Mouse (Mus musculus): ENCODE measurements around the gene Lrrc66.

Lrrc66 gene

DNA sequence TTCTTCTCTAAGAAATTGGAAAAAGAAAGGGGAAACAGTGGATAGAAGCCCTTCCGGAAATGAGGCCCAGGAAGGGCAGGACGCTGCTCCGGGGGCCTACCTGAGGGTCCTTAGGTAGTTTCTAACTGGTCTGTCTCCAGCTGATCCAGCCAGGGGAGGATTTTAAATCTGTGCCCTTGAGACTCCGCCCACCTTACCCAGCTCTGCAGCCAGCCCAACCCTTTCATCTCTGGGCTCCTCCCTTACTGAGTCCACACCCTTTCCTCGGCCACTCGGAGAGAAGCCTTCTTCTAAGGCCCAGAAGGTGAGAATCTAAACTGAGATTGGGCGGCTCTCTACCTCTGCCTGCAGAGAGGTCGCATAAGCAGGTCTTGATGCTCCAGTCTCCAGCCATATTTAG is at the start of gene Lrrc66:
Gene Lrrc66, minus strand, starts transcription at position 236 of the 400 bp plus-strand sequence.
- DNase-seq (ENCODE audit: low spot score) = no peak

DNA sequence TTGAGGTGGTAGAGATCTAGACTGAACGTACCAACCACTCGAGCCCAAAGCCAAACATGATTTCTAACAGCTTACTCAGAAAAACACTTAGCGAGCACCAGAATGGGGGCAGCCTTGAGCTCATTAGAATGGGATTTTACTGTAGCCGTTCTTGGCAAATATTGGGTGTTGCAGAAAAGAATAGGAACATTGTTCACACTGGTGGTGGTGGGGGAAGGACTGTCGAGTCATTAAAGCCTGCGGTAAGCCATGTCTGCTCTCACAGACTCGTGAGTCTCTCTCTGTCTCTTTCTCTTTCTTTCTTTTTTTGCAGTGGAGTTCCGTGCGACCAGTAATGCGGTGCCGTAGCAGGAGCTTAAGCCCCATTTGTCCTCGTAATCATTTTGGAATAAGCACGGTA is 44.3 kb upstream of the Lrrc66 start:
- no peak for DNase-seq (ENCODE audit: low spot score)

DNA sequence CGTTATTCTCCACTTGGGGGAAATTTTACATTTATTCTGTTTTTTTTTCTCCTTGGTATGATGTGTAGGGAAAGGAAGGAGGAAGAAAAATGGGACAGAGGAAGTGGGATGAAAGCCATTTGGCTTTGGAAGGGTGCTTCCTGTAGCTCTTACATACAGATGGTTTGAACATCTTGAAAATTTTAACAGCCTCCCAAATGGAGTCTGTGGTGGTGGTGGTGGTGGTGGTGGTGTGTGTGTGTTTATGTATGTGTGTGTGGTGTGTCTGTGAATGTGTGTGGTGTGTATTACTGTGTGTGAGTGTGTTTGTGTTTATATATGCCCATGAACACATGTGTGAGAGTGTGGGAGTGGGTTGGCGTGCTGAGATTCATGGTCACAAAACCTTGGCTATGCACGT is 43.3 kb upstream of the Lrrc66 start:
- DNase-seq (ENCODE audit: low spot score) = no peak

DNA sequence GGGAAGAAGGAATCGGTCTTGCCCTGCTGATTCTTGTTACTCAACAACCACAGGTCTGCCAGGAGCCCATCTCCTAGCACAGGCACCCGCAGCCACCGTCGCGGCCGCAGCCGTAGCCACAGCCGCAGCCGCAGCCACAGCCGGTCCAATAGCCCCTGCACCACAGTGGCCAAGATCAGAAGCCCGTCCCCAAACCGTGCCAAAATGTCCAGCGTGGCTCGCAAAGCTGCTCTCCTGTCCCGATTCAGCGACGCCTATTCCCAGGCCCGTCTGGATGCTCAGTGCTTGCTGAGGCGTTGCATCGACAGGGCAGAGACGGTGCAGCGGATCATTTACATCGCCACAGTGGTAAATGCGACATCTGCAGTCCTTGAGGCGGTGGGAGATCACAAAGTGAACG is 37.1 kb upstream of the Lrrc66 start:
- peak; percentile 42 for DNase-seq (ENCODE audit: low spot score)

DNA sequence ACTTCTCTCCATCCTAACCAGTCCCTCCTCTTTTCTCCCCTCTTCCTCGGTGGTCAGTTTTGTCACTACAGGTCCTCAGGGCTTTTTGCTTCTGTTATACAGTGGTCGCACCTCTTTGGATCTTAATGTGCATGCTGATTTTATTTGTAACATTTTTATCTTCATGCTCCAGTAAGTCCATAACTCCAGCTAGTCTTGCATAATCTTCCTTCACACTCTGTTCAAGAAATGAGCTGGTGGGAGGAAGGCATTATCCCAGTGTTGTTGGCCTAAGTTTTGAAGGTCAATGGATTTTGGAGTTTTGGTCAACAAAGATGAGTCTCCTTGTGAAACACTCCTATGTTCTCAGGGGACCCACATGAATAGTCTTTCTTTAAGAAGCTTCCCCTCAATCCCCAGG is 35.6 kb upstream of the Lrrc66 start:
- DNase-seq (ENCODE audit: low spot score) = no peak

DNA sequence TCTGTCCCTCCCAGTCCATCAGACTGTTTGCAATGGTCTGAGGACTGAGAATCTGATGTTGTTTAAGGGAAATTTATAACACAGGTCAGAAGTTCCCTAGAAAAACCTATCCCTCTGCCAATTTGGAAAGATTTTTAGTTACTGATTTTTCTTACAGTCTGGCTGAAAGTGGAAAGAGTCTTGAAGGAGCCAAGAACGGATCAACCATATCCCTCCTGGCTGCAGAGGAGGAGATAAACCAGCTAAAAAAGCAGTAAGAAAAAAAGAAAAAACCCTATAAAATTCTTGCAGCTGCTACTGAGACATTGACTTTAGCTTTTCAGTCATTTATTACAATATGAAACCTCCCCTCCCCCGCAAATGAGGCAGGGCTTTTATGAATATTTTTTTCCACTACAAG is 34.4 kb upstream of the Lrrc66 start:
- no peak for DNase-seq (ENCODE audit: low spot score)

DNA sequence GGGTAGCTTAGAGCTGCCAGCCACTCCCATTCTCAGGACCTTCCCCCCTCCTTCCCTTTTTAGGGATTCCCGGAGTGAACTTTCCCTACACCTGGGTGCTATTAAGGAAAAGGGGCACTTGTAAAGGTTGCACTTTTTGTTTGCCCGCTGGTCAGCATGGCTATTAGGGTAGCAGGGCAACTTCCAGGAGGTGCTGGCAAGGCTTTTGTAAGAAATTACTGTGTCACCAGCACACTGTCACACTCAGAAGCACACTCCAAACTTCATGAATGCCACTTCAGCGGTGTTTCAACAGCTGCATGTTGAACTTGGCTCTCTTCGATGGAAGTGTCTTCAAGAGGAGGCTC is 19.5 kb upstream of the Lrrc66 start:
- DNase-seq (ENCODE audit: low spot score) = peak; percentile 33

DNA sequence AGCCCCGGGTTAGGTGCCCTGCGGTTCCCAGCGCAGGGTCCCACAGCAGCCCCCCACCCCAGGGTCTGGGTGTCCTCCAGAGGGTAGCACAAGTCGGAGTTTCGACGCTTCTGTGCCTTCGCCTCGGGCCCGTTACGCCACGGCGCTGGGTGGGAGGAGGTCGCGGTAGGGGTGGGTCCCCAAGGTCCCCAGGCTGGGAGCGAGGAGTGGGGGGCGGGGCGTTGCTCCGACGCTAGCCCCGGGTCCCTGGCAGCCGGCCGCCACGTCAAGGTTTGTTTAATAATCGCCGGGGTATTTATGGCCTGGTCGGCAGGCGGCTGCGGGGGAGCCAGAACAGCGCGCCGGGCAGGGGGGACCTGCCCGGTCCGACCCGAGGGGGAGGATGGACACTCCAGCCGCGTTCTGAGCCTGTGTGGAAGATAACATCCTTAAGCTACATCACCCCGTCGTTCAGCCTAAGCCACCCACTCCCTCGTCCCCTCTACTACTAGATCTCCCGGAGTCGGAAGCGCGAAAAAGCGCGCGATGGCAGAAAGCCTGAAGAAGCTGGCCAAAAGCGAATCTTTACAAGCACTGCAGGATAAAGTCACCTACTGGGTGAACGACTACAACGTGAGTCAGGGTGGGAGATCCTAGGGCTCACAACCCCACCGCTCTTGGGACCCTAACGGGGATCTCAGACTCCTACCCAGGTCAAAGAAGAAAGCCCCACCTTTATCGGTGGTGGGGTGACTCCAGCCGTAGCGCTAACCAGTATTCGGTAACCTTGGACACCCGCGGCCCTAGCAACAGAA is 18.9 kb upstream of the Lrrc66 start, which contains the start of gene Spata18:
Gene Spata18, plus strand, starts transcription at position 319 of the 794 bp plus-strand sequence.
- peak; percentile 29 for DNase-seq (ENCODE audit: low spot score)

DNA sequence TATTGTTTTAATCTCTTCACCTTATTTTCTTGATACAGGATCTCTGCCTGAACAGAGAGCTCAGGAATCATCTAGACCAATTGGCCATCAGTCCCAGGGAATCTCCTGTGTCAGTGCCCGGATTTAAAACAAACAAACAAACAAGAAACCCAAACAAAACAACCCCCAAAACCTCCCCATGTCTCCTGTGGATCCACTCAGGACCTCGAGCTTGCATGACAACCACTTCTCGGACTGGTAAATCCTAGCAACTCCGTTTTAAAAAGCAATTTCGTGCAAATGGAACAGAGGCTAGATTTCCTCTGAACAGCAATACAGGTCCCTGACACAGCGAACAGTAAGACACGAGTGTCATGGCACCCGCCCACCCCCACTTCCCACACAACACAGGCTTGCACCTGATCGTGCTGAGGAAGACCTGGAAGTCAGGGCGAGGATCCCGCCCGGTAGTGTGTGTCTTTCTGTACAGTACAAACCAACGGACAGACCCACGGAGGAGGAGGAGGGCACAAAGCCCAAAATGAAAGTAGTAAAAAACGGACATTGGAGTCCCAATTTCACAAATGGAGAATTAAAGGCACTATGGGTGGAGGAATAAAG is 18.1 kb upstream of the Lrrc66 start:
- DNase-seq (ENCODE audit: low spot score) = peak; percentile 13

DNA sequence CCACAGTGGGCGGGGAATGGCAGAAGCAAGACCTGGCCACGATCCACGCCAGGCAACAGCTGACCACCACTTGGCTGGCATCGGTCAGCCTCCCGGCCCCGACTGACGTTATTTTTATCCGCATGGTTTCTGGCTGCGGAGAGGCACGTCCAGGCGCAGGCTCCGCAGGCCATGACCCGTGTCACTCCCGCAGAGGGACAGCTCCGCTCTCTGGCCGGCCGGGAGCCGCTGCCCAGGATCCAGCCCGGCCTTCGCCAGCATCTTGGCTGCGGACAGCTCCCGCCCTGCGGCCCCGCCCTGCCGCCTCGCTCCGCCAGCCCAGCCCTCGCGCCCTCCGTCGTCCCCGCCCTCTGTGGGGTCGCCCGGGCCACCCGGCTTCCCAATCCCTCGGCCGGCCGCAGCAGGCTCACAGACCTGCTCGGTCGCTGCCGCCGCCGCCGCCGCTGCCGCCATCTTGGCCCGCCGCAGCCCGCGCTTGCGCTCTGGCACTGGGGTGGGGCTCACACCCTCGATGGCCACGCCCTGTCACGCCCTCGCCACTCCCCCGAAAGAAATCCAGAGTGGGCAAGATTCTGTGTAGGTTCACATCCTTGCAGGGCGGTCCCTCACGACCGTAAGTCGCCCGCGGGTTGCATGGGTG is 15.1 kb upstream of the Lrrc66 start, which contains the start of gene Sgcb:
Gene Sgcb, minus strand, starts transcription at position 530 of the 640 bp plus-strand sequence.
- peak; percentile 90 for DNase-seq (ENCODE audit: low spot score)

DNA sequence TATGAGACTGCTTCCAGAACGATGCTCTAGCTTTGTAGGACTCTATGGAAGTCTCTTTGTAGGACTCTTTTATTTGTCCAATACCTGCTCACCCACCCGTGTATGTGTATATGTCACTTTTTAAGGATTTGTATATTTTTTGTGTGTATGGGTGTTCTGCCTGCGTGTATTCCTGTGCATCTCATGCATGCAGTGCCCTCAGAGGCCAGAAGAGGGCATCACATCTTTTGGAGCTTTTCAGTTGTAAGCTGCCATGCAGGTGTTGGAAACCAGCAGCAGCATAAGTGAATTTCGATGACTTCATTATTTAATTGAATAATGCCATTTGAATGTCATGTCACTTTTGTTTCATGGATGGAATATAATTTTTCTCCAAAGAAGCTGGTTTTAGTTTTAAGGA is 9.8 kb upstream of the Lrrc66 start:
- peak; percentile 64 for DNase-seq (ENCODE audit: low spot score)

DNA sequence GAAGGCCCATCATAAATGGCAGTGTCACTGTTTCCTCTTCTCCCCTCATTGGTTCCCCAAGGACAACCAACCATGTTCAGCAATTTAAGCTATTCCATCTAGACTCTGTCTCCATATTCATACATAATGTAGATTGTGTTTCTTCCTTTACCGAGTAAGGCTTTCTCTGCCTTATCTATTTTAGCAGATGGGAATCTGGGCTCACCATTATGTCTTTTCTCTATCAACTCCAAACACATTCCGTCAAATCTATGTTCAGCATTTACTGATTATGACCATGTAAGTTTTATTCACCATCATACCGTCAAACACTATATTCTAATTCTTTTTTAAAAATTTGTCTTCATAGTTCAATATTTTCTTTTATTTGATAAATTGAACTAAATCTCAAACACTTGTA is 8.7 kb upstream of the Lrrc66 start:
- no peak for DNase-seq (ENCODE audit: low spot score)

DNA sequence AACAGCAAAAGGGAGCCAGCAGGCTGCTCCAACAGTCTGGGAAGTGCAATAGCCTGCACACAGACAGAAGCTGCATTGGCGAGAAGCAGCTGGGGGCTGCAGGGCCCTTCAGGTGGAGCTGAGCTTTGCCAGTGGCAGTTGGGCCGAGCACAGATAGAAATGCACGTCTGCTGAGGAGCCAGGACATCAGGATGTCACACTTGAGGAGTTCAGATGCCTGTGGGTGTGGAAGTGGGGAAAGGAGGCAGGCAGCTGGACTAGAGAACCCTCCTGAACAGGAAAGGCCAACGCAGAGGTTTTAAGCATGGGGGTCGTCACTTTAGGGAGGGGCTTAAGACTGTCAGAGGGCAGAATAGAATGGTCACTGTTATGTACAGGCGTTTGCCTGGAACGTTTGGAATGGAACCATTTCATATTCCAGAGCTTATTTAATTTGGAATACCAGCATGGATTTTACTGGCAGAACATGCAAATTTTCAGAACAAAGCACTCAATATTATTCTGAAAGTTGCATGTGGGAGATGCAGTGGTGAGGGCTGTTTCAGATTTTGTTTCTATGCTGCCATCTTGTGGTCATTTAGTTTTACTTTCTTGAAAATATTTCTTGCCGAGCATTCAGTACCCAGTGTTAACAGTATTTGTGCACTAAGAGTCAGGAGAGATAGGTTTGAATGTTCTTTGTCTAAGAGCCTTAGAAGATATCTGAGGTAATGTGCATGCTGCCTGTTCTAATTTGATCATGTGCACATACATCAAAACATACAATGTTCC is 5.2 kb upstream of the Lrrc66 start:
- peak; percentile 72 for DNase-seq (ENCODE audit: low spot score)

DNA sequence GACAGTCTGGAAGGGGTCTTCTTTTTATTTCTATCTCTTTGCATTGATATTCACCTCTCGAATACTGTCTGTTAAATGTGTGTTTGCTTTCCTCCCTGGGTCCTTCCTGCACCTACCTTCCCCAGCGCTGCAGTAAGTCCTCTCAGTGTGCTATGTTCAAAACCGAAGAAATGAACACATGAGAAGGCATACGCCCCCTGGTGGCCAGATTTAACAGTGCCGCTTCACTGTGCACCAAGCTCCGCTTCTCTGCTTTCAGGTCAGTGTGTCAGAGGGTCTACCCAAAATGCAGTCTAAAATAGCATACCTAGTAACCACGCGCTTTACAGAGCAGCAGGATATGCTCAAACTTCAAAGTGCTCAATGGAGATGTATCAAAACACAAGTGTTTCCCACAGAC is 815 bp upstream of the Lrrc66 start:
- peak; percentile 76 for DNase-seq (ENCODE audit: low spot score)

DNA sequence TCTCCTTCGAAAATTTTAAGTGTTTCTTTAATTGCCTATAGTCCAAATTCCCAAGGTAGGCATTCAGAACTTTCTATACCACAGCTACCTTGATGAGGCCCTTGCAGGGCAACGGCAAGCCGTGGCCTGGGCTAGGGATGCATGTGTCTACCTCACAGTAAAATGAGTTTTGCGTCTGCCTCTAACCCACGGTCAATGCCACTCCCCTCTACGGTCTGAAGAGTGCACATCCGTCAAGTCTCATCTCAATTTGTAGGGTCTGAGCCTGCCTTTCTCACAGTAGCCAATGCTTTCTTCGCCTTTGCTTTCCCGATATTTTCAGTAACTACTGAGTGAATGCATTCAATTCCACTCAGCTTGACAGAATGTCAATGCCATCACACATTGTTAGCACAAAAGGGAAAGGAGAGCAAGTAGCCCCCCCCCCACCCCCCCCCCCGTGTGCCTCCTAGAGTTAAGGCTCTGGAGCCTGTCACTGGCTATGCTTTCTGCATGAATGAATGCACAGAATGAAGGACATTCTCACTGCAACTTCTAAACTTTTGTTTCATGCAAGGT is 1.2 kb downstream of the Lrrc66 start:
- DNase-seq (ENCODE audit: low spot score) = no peak

DNA sequence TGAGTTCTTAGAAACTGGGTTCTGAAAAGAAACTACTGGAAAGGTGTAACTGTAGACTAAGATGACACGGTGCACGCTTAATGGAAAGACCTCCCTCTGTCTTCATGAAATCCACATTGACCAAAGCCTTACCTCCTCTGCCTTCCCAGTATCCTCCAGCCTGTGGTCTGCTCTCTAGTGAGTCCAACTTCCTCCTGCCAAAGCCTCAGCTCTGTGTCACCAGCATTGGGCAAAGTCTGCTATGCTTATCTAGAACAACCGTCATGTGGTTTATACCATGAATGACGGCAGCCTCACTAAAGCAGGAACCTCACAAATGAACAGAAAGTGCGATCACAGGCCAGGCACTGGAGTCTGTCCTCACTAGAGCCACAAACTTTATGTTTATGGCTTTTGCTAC is 2.2 kb downstream of the Lrrc66 start:
- DNase-seq (ENCODE audit: low spot score) = no peak

DNA sequence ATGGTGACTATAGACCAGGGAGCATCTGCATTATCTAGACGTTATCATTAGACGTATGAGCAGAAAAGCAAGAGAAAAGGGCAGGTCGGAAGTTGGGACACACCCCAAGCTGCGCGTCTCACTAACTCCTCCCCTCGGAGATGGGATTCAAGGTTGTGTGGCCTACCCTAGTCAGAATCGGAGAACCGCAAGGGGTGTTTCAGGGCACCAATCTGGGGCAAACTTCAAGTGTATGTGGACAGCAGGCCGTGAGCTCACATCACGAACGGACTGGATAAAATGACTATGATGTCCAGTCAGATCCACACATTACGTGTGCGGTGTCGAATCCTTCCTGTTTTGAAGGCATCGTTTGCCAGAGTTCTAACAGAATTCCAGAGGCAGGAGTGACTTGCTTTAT is 4.3 kb downstream of the Lrrc66 start:
- no peak for DNase-seq (ENCODE audit: low spot score)

DNA sequence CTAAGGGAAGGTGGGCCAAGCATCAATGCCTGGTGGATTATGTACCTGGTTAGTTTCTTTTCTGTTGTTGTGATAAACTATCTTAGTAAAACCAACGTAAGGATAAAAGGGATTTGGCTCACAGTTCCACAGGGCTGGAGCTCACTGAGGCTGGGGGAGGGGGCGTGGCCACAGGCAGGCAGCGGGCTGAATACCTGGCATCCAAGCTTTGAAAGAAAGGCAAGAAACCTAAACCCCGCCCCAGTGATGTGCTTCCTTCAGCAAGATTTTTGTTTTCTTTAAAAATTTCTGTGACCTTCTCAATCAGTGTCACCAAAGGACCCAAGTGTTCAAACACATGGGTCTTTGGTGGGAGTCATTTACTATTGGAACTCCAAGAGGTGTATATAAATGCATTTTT is 4.8 kb downstream of the Lrrc66 start:
- no peak for DNase-seq (ENCODE audit: low spot score)

DNA sequence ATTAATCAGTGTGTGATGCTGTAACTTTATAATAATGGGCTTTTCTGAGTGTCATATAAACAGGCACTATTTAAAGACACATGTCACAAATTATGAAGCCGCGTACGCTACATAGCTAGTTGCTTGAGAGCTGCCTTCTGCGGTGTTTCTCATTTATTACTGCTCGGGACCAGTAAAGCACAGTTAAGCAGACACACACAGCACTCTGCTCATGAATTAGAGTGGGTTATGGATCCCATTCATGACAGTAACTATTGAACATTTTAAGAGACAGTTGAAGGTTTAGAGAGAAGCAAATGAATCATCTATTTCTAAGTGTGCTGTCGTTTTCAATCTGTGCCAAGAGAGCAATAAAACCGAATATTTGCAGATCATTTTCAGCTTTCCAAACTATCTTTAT is 5.5 kb downstream of the Lrrc66 start:
- no peak for DNase-seq (ENCODE audit: low spot score)

DNA sequence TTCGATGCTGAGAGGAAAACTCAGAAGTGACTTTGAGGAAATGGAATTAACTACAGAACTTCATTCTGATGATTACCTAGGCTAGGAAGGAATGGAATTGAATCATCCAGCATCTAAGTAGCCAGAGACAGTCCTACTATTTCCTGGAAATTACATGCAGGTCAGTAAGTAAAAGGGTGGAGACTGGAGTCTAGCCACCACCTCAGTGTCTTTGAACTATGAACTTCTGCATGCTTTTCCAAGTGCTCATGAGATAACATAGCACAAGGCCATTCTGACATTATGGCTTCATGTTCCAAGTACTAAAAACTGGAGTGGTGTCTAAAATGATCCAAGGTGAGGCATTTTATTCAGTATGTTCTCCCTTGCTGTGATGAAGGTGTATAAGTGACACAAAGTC is 6.8 kb downstream of the Lrrc66 start:
- no peak for DNase-seq (ENCODE audit: low spot score)

DNA sequence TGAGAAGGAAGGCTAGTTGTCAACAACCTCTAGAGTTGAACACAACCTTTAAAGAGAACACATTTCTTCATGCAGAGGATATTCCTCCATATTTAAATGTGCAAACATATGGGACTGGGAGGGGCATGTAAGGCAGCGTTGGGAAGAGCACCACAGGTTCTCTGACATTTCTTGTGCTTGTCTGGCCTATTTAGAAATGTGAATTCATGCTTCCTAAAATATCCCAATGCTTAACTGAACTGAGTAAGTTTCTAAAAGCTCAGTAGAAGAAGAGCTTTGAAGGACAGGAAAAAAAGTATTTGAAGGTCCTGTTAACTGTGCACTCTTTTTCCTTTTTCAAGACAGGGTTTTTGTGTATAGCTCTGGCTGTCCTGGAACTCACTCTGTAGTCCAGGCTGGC is 13.4 kb downstream of the Lrrc66 start:
- DNase-seq (ENCODE audit: low spot score) = no peak

DNA sequence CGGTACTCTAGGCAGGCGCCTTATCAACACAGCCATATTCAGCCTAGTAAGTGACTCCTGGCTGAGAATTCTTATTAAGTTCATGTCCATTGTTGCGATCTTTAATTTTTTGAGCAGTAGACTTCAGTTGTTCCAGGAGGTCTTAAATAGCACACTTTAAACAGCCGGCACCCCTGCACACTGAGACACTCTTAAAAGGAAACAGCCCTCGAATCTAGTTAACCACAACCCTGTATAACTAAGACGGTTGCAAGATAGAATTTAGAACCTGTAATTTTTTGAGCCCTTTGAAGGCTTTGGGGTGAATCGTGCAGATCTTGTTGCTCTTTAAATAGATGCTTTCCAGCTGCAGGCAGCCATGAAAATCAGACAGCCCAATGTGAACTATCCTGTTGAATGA is 17.1 kb downstream of the Lrrc66 start:
- no peak for DNase-seq (ENCODE audit: low spot score)
